ENCODE assay signal across 9 mouse cellular contexts in the genomic region with DNA sequence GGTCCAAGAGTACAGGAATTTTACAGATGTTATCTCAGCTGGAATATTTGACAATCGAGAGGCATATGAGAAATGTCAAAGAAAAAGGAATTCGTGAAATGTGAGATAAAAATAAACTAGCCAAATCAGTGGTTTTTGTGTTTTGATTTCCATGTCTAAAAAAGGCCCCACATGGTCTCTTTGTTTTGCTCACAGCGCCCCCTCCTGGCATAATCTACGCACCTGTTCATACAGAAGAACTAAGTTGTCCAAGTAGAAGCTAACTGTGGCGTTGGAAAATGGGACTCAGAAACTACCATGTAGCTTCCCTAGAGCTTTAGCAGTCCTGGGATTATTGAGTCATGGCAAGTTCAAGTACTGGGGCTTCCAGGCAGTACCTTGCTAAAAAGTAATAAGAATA.
A peak's percentile ranks its signal among the peaks of the same experiment; 100 is the strongest.
DNase-seq lines count a peak whose midpoint lies in the region; ATAC-seq and TF ChIP-seq lines count a peak whose summit lies in the region.
"Had no signal": no experiment of that assay in that cellular context is flagged by ENCODE, and none has a peak within 500 bp of the region (broad histone marks: within the 10 kb centered on the region; RNA-seq: fewer than 3 reads in every experiment).

No protein-coding gene starts in this region.

- H3K27ac ChIP-seq in hindbrain, embryonic 11.5 days (ENCODE audit: low read depth, low read length) = no peak overlapping the region
- no peak overlapping the region for H3K27ac ChIP-seq in hindbrain, embryonic 13.5 days
- no peak overlapping the region for H3K27ac ChIP-seq in embryonic facial prominence, embryonic 11.5 days (replicated peaks; ENCODE audit: low read depth, low read length)
- H3K27ac ChIP-seq in liver, adult 2 months (replicated peaks; ENCODE audit: insufficient read depth, low read depth, low read length) = no peak overlapping the region
- H3K27ac ChIP-seq: neural tube, embryonic 13.5 days had no signal

- H3K27me3 ChIP-seq in hindbrain, embryonic 11.5 days (ENCODE audit: control insufficient read depth, insufficient read depth, low read length) = no peaks in the 10 kb centered on the region
- H3K27me3 ChIP-seq in hindbrain, embryonic 13.5 days = no peaks in the 10 kb centered on the region
- no peaks in the 10 kb centered on the region for H3K27me3 ChIP-seq in embryonic facial prominence, embryonic 11.5 days (ENCODE audit: control insufficient read depth, insufficient read depth, low read length)
- no peaks in the 10 kb centered on the region for H3K27me3 ChIP-seq in liver, adult 2 months (ENCODE audit: control insufficient read depth, insufficient read depth, low read length)
- H3K27me3 ChIP-seq: neural tube, embryonic 13.5 days had no signal

- H3K4me3 ChIP-seq in hindbrain, embryonic 11.5 days (ENCODE audit: low read depth, low read length) = no peak overlapping the region
- H3K4me3 ChIP-seq in hindbrain, embryonic 13.5 days = no peak overlapping the region
- H3K4me3 ChIP-seq in embryonic facial prominence, embryonic 11.5 days (ENCODE audit: low read depth, low read length) = no peak overlapping the region
- H3K4me3 ChIP-seq in liver, adult 2 months (ENCODE audit: insufficient read depth, low read depth, low read length) = no peak overlapping the region
- H3K4me3 ChIP-seq: neural tube, embryonic 13.5 days had no signal

- H3K9ac ChIP-seq in hindbrain, embryonic 11.5 days (ENCODE audit: low read depth, low read length) = no peak overlapping the region
- H3K9ac ChIP-seq in hindbrain, embryonic 13.5 days = no peak overlapping the region
- H3K9ac ChIP-seq in embryonic facial prominence, embryonic 11.5 days (replicated peaks; ENCODE audit: low read length) = no peak overlapping the region
- H3K9ac ChIP-seq in liver, adult 2 months (ENCODE audit: low read depth, low read length) = no peak overlapping the region
- H3K9ac ChIP-seq: neural tube, embryonic 13.5 days had no signal

- WGBS in hindbrain, embryonic 11.5 days = 30% methylated on average over 5 of the region's 5 CpGs
- 36% methylated on average over 5 of the region's 5 CpGs for WGBS in hindbrain, embryonic 13.5 days
- WGBS in embryonic facial prominence, embryonic 11.5 days = 19% methylated on average over 5 of the region's 5 CpGs
- 26% methylated on average over 5 of the region's 5 CpGs for WGBS in liver, adult 2 months

- H3K36me3 ChIP-seq in hindbrain, embryonic 11.5 days (ENCODE audit: control insufficient read depth, insufficient read depth, low read length) = no peaks in the 10 kb centered on the region
- H3K36me3 ChIP-seq in hindbrain, embryonic 13.5 days = no peaks in the 10 kb centered on the region
- H3K36me3 ChIP-seq in embryonic facial prominence, embryonic 11.5 days (replicated peaks; ENCODE audit: control insufficient read depth, insufficient read depth, low read depth, low read length) = no peaks in the 10 kb centered on the region
- H3K36me3 ChIP-seq in liver, adult 2 months (ENCODE audit: control insufficient read depth, insufficient read depth, low read length) = no peaks in the 10 kb centered on the region
- H3K36me3 ChIP-seq: neural tube, embryonic 13.5 days had no signal

- TF ChIP-seq CTCF in liver, adult 2 months (IDR thresholded peaks at IDR 0.05; ENCODE audit: low read depth, low read length) = peak; percentile 39

- no peaks in the 10 kb centered on the region for H3K9me3 ChIP-seq in hindbrain, embryonic 11.5 days (ENCODE audit: control insufficient read depth, low read length)
- no peaks in the 10 kb centered on the region for H3K9me3 ChIP-seq in hindbrain, embryonic 13.5 days
- no peaks in the 10 kb centered on the region for H3K9me3 ChIP-seq in embryonic facial prominence, embryonic 11.5 days (replicated peaks; ENCODE audit: control insufficient read depth, low read length)
- H3K9me3 ChIP-seq: neural tube, embryonic 13.5 days had no signal

- no peak for ATAC-seq in hindbrain, embryonic 11.5 days (ENCODE audit: low FRiP score)
- no peak for ATAC-seq in hindbrain, embryonic 13.5 days (ENCODE audit: low FRiP score)
- ATAC-seq in embryonic facial prominence, embryonic 11.5 days (replicated peaks; ENCODE audit: insufficient number of reproducible peaks, low FRiP score, low TSS enrichment, low read depth) = no peak

- TF ChIP-seq POLR2A in liver, adult 2 months (IDR thresholded peaks at IDR 0.05; ENCODE audit: extremely low read depth, insufficient read depth, low read length) = no peak

- H3K4me2 ChIP-seq in hindbrain, embryonic 11.5 days (replicated peaks; ENCODE audit: low read depth, low read length) = no peak overlapping the region
- H3K4me2 ChIP-seq in hindbrain, embryonic 13.5 days = no peak overlapping the region
- H3K4me2 ChIP-seq in embryonic facial prominence, embryonic 11.5 days (ENCODE audit: low read depth, low read length) = no peak overlapping the region
- H3K4me2 ChIP-seq: neural tube, embryonic 13.5 days had no signal

- DNase-seq in hindbrain, embryonic 11.5 days (ENCODE audit: low spot score) = peak; percentile 78
- peak; percentile 82 to 94 for DNase-seq in adrenal gland, adult (ENCODE audit: inconsistent age in 2 of 2, low spot score in 1 of 2)
- peak; percentile 86 for DNase-seq in embryonic facial prominence, embryonic 11.5 days (ENCODE audit: low spot score)
- peak; percentile 57 to 86 for DNase-seq in kidney, adult 8-10 months
- DNase-seq in liver, adult 2 months (ENCODE audit: extremely low read depth, low read depth, low spot score) = peak; percentile 26
- peak; percentile 46 for DNase-seq in retina, postnatal 1 day
- peak; percentile 31 to 65 for DNase-seq in urinary bladder, adult 18-20 months (ENCODE audit: low spot score in 2 of 2)

- H3K79me2 ChIP-seq in liver, adult 2 months (ENCODE audit: control insufficient read depth, insufficient read depth, low read length) = no peaks in the 10 kb centered on the region

- no peaks in the 10 kb centered on the region for H3K4me1 ChIP-seq in hindbrain, embryonic 11.5 days (replicated peaks; ENCODE audit: control insufficient read depth, insufficient read depth, low read length)
- peaks cover 4% of the 10 kb centered on the region; the same call in 1 of the 2 replicates for H3K4me1 ChIP-seq in hindbrain, embryonic 13.5 days (replicated peaks)
- no peaks in the 10 kb centered on the region for H3K4me1 ChIP-seq in embryonic facial prominence, embryonic 11.5 days (ENCODE audit: control insufficient read depth, insufficient read depth, low read length)
- H3K4me1 ChIP-seq in liver, adult 2 months (ENCODE audit: control insufficient read depth, insufficient read depth, low read length) = no peaks in the 10 kb centered on the region

Comparison
In these comparisons a context has a peak if more than half of its experiments do, and no peak if none do; other contexts are left out.
1. DNase-seq: peak in every context shown above with its lines; median percentile 88 in adrenal gland, adult; 86 in embryonic facial prominence, embryonic 11.5 days; 78 in hindbrain, embryonic 11.5 days; 72 in kidney, adult 8-10 months; 48 in urinary bladder, adult 18-20 months; 46 in retina, postnatal 1 day; 26 in liver, adult 2 months.